Mouse (Mus musculus) hindbrain, embryonic 14.5 days (tissue): ENCODE results near the gene Tnfrsf1a. TPM values are rescaled to one million over a fixed set of nuclear protein-coding genes. Genes with fewer than 3 reads are reported as not detected.
A peak's percentile ranks its signal among the peaks of the same experiment; 100 is the strongest.

Source experiments
- ATAC-seq: fragments of 200-750 bp; cut with Nextera tagmentation; 2 replicates; pipeline ENCODE4 v1.8.0; 2017; ENCODE audit warnings: moderate number of reproducible peaks, mild to moderate bottlenecking, moderate TSS enrichment, moderate library complexity; ENCODE audit not compliant: low FRiP score
- DNase-seq: peaks from one replicate; pipeline ENCODE4 v3.0.0-alpha.2; 2015; ENCODE audit warnings: low spot score
- H3K27ac ChIP-seq: fragments of 300-500 bp; sonication (generic); 2 replicates; pipeline ENCODE4 v1.5.1; 2014; ENCODE audit warnings: mild to moderate bottlenecking, moderate library complexity
- H3K27me3 ChIP-seq: fragments of 300-500 bp; sonication (generic); 2 replicates; pipeline ENCODE4 v1.6.1; 2014; ENCODE audit warnings: mild to moderate bottlenecking, low read length, mixed read lengths; ENCODE audit not compliant: control insufficient read depth, insufficient read depth
- H3K36me3 ChIP-seq: fragments of 300-500 bp; sonication (generic); replicated peaks from 2 replicates; pipeline ENCODE4 v1.6.1; 2014; ENCODE audit not compliant: control insufficient read depth, insufficient read depth
- H3K4me1 ChIP-seq: fragments of 300-500 bp; sonication (generic); replicated peaks from 2 replicates; pipeline ENCODE4 v1.6.1; 2014; ENCODE audit warnings: antibody characterized with exemption, low read length, mixed read lengths; ENCODE audit not compliant: control insufficient read depth, insufficient read depth
- H3K4me2 ChIP-seq: fragments of 300-500 bp; sonication (generic); replicated peaks from 2 replicates; pipeline ENCODE4 v1.6.1; 2014; ENCODE audit warnings: mild to moderate bottlenecking, moderate library complexity
- H3K4me3 ChIP-seq: fragments of 300-500 bp; sonication (generic); replicated peaks from 2 replicates; pipeline ENCODE4 v1.5.1; 2014; ENCODE audit warnings: mild to moderate bottlenecking, low read length
- H3K9ac ChIP-seq: fragments of 300-500 bp; sonication (generic); 2 replicates; pipeline ENCODE4 v1.6.1; 2014
- H3K9me3 ChIP-seq: fragments of 300-500 bp; sonication (generic); 2 replicates; pipeline ENCODE4 v1.6.1; 2016; ENCODE audit warnings: low read length; ENCODE audit not compliant: control insufficient read depth
- WGBS: fragments of 180-500 bp; shearing (Covaris S2); extraction: QIAGEN DNeasy Blood & Tissue Kit; methylation state at CpG from one replicate; pipeline ENCODE4 v1.1.7; 2014; 5-methylcytosine and 5-hydroxymethylcytosine counted together
- polyA plus RNA-seq: library from polyadenylated mRNA; unstranded; fragments of >200 nt; fragmentation: Nextera tagmentation; extraction: Ambion mirVana; gene quantifications from 2 replicates; pipeline ENCODE4 v1.2.1, GENCODE M21; 2014

Gene Tnfrsf1a
- polyA plus RNA-seq, 1 experiment from 2014 or later: 15.4 TPM

DNA sequence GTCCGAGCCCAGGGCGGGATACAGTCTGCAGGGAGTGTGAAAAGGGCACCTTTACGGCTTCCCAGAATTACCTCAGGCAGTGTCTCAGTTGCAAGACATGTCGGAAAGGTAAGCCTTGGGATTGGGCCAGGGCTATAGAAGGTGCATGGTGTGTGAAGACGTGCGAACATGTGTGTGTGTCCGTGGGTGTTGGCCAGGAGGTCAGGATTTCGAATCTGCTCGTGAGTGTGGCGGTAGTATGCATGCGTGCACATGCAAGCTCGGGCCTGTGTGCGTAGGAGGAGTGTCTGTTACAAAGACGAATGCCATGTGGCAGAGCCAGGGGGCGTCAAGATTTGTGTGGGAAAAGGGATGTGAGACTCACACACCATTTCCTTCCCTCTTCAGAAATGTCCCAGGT is 8.2 kb downstream of the Tnfrsf1a start:
- Histone ChIP-seq H3K9ac (no peak overlapping the region), H3K27me3 (peaks cover 10% of the 10 kb centered on the region), H3K4me1 (peaks cover 15% of the 10 kb centered on the region), H3K36me3 (no peaks in the 10 kb centered on the region), H3K4me2 (no peak overlapping the region), H3K9me3 (no peaks in the 10 kb centered on the region), H3K27ac (no peak overlapping the region), H3K4me3 (no peak overlapping the region)
- DNase-seq: no peak
- no peak for ATAC-seq
- WGBS: 91% methylated on average over 15 of the region's 15 CpGs

DNA sequence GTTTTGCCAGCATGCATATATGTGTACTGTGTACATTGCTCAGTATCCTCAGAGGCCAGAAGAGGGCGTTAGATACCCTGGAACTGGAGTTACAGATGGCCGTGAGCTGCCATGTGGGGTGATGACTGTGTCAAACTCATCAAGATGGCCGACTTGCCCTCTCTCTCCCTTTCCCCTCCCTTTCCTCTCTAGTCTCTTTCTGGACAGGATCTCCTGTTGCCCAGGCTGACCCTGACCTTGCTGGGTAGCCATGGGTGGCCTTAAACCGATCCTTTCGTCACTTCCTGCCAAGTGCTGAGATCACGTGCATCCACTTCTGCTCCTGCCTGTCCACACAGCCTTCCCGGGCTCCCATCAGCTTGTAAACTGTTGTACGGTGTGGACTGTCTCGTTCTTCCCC is 10.8 kb downstream of the Tnfrsf1a start:
- H3K4me1 ChIP-seq: peaks cover 14% of the 10 kb centered on the region
- no peaks in the 10 kb centered on the region for H3K9me3 ChIP-seq
- DNase-seq (no peak), ATAC-seq (no peak)
- WGBS: 56% methylated on average over 9 of the region's 9 CpGs
- H3K4me2 ChIP-seq: no peak overlapping the region
- H3K36me3 ChIP-seq: no peaks in the 10 kb centered on the region
- no peak overlapping the region for H3K9ac ChIP-seq
- no peak overlapping the region for H3K4me3 ChIP-seq
- no peak overlapping the region for H3K27ac ChIP-seq
- H3K27me3 ChIP-seq: peaks cover 36% of the 10 kb centered on the region

DNA sequence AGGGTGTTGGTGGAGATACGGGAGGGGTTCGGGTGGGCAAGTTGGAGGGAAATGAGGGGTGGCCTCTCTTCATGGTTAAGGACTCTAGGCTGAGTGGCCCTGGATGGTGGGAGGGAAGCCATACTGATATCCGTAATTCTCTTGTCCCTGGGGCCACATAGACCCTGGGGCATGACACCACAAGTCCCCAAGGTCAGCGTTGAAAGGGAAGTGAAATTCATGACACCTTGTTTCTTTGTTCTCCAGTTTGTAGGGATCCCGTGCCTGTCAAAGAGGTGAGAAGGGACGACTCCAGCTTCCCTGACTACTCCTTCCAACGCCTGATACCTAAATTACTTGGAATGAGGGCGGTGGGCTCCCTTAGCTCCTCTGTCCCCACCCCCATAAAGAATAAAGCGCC is 11.7 kb downstream of the Tnfrsf1a start:
- Histone ChIP-seq H3K9ac (no peak overlapping the region), H3K4me1 (peaks cover 6% of the 10 kb centered on the region), H3K4me2 (peak overlapping the region; percentile 55; the same call in 1 of the 2 replicates), H3K27me3 (peaks cover 37% of the 10 kb centered on the region), H3K9me3 (no peaks in the 10 kb centered on the region), H3K36me3 (no peaks in the 10 kb centered on the region), H3K4me3 (no peak overlapping the region), H3K27ac (no peak overlapping the region)
- 55% methylated on average over 9 of the region's 9 CpGs for WGBS
- DNase-seq: no peak
- no peak for ATAC-seq

DNA sequence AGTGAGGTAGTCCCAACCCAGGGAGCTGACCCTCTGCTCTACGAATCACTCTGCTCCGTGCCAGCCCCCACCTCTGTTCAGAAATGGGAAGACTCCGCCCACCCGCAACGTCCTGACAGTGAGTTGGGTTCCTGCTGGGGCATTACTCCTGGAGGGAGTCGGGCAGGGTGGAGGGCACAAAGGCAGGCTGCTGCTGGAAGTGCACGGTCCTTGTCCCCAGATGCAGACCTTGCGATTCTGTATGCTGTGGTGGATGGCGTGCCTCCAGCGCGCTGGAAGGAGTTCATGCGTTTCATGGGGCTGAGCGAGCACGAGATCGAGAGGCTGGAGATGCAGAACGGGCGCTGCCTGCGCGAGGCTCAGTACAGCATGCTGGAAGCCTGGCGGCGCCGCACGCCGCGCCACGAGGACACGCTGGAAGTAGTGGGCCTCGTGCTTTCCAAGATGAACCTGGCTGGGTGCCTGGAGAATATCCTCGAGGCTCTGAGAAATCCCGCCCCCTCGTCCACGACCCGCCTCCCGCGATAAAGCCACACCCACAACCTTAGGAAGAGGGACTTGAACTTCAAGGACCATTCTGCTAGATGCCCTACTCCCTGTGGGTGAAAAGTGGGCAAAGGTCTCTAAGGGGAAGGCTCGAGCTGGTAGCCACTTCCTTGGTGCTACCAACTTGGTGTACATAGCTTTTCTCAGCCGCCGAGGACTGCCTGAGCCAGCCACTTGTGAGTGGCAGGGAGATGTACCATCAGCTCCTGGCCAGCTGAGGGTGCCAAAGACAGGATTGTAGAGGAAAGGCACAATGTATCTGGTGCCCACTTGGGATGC is 12.5 kb downstream of the Tnfrsf1a start:
- peak overlapping the region; percentile 55 for H3K4me2 ChIP-seq
- peaks cover 4% of the 10 kb centered on the region for H3K4me1 ChIP-seq
- peak overlapping the region; percentile 24 for H3K4me3 ChIP-seq
- H3K27me3 ChIP-seq: peaks cover 37% of the 10 kb centered on the region
- DNase-seq (peak; percentile 53), ATAC-seq (peak; percentile 68)
- H3K36me3 ChIP-seq: no peaks in the 10 kb centered on the region
- no peak overlapping the region for H3K27ac ChIP-seq
- 7% methylated on average over 38 of the region's 38 CpGs for WGBS
- peak overlapping the region; percentile 49; the same call in 1 of the 2 replicates for H3K9ac ChIP-seq
- no peaks in the 10 kb centered on the region for H3K9me3 ChIP-seq

DNA sequence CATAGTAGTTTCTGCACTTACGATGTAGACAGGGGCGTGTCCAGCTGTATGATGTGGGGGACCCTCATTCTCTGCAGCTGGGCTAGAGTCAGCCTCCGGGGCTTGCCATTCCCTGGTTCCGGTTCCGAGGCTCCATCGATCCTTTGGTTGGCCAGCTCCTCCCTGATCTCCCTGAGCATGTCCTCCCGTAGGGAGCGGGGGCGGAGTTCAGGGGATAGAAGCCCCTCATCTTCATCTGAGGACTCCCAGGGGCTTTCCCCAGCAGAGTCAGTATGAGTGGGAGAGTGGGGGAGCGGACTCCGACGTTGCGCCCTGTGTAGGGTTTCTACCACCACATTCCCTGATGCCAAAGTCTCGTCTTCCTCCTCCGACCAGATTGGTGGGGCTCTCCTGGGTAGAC is 13.9 kb downstream of the Tnfrsf1a start:
- no peak for ATAC-seq
- DNase-seq: no peak
- Histone ChIP-seq H3K4me1 (peaks cover 4% of the 10 kb centered on the region), H3K9ac (no peak overlapping the region), H3K27ac (no peak overlapping the region), H3K36me3 (no peaks in the 10 kb centered on the region), H3K27me3 (peaks cover 37% of the 10 kb centered on the region), H3K9me3 (no peaks in the 10 kb centered on the region), H3K4me2 (peak overlapping the region; percentile 24; the same call in 1 of the 2 replicates), H3K4me3 (0 out of 2 replicates have a peak overlapping the region, but pooled peaks have one; percentile 5)
- 14% methylated on average over 15 of the region's 15 CpGs for WGBS

DNA sequence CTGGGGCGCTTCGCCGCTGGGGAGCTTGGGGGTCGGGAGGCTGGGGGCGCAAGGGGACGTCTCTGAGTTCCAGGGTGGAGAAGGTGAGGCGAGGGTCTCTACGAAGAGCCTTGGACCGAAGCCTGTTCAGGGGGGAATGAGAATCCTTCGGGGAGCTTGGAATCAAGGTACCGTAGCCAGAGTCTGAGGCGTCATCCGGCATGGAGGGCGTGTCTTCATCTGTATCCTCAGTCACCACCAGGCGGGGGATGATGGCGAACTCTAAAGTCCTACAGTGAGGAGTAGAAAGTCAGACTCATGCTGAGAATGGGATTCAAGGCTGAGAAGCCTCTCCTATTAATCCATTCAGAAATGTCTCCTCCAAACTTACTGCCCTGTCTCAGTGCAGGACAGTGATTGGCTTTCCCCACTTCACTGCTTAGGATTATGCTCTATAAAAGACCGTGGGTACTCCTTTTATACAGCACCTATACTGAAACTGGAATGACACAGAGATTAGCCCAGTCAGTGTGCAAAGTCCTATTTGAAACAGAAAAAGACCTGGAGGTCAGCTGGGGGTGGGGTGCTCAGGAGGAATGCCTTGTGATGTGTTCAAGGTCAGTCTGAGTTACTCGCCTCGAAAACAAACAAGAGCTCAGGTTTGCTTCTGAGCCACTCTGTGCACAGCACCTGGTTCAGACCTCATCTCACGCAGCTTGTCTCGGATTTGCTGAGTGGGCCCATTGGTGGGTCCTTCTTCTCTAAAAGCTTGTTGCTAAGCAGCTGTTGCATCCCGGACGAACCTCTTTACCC is 14.5 kb downstream of the Tnfrsf1a start:
- H3K9ac ChIP-seq: no peak overlapping the region
- H3K27ac ChIP-seq: no peak overlapping the region
- H3K4me2 ChIP-seq: peak overlapping the region; percentile 24; the same call in 1 of the 2 replicates
- no peaks in the 10 kb centered on the region for H3K36me3 ChIP-seq
- ATAC-seq: no peak
- no peak for DNase-seq
- 0 out of 2 replicates have a peak overlapping the region, but pooled peaks have one; percentile 5 for H3K4me3 ChIP-seq
- no peaks in the 10 kb centered on the region for H3K9me3 ChIP-seq
- peaks cover 4% of the 10 kb centered on the region for H3K4me1 ChIP-seq
- 9% methylated on average over 23 of the region's 23 CpGs for WGBS
- peaks cover 37% of the 10 kb centered on the region for H3K27me3 ChIP-seq

DNA sequence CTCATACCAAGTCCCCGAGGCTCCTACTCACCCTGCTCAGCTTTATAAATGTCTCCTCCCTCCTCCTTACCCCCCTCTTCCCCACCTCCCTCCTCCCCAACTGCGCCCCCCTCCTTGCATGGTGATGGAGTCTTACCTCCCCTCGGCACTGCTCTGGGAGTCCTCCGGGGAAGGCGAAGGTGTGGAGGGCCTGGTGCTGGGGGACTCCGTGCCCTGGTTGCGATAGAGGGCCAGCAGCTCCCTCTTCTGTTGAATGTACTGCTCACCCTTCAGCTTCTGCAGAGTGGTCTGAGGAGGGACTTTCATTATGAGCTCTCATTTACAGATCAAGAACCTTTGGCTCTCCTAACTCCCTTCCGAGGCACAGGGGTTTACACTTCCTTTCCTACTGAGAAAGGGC is 15.3 kb downstream of the Tnfrsf1a start:
- Histone ChIP-seq H3K36me3 (no peaks in the 10 kb centered on the region), H3K9me3 (no peaks in the 10 kb centered on the region), H3K4me1 (peaks cover 4% of the 10 kb centered on the region), H3K27ac (no peak overlapping the region), H3K4me2 (no peak overlapping the region), H3K9ac (no peak overlapping the region), H3K27me3 (peaks cover 37% of the 10 kb centered on the region), H3K4me3 (no peak overlapping the region)
- no peak for DNase-seq
- no peak for ATAC-seq
- 6% methylated on average over 8 of the region's 8 CpGs for WGBS

DNA sequence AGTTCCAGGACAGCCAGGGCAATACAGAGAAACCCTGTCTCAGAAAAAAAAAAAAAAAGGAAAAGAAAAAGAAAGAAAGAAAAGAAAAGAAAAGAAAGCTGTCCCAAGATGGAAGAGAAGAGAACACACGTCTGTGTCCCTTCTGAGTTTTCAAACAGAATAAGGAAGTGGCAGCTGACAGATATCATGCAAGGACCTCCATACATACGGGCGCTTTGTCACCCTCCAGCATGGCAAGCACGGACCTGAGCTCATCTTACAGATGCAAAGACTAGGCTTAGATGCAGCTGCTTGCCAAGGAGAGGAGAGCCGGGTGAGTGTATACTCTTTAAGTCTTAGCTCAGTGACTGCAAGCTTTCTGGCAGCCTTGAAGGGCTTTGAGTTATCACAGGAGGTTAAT is 16.4 kb downstream of the Tnfrsf1a start:
- Histone ChIP-seq H3K9me3 (no peaks in the 10 kb centered on the region), H3K4me2 (no peak overlapping the region), H3K4me3 (no peak overlapping the region), H3K27ac (no peak overlapping the region), H3K4me1 (peaks cover 4% of the 10 kb centered on the region), H3K36me3 (no peaks in the 10 kb centered on the region), H3K9ac (no peak overlapping the region), H3K27me3 (peaks cover 37% of the 10 kb centered on the region)
- no peak for DNase-seq
- no peak for ATAC-seq
- 90% methylated on average over 5 of the region's 5 CpGs for WGBS

DNA sequence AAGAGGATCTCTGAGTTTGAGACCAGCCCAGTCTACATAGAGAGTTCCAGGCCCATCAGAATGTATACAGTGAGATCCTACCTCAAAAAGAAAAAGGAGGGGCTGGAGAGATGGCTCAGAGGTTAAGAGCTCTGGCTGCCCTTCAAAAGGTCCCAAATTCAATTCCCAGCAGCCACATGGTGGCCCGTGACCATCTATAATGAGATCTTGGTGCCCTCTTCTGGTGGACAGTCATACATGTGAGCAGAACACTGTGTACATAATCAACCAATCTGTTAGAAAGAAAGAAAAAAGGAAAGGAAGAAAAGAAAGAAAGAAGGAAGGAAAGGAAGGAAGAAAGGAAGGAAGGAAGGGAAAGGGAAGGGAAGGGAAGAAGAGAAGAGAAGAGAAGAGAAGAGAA is 17.0 kb downstream of the Tnfrsf1a start:
- Histone ChIP-seq H3K27ac (no peak overlapping the region), H3K9me3 (no peaks in the 10 kb centered on the region), H3K27me3 (peaks cover 32% of the 10 kb centered on the region), H3K4me2 (no peak overlapping the region), H3K4me3 (no peak overlapping the region), H3K4me1 (peaks cover 4% of the 10 kb centered on the region), H3K9ac (no peak overlapping the region), H3K36me3 (no peaks in the 10 kb centered on the region)
- DNase-seq (no peak), ATAC-seq (no peak)
- 67% methylated on average over 1 of the region's 1 CpGs for WGBS
